Mouse (Mus musculus): ENCODE measurements around the gene Trem3. TPM values are rescaled to one million over a fixed set of nuclear protein-coding genes. Genes with fewer than 3 reads are reported as not detected.

Trem3 gene
- polyA plus RNA-seq, 1 experiment: 1.3 TPM

- WGBS: 91% methylated on average over 8 of the region's 8 CpGs
- no peak for DNase-seq
- no peak overlapping the region for H3K4me3 ChIP-seq (replicated peaks; ENCODE audit: extremely low read depth, low read depth, low read length)
- TF ChIP-seq POLR2A (IDR thresholded peaks at IDR 0.05; ENCODE audit: borderline replicate concordance, extremely low read depth, low read depth, low read length) (no peak), CTCF (IDR thresholded peaks at IDR 0.05; ENCODE audit: insufficient read depth, low read length) (no peak)
- H3K4me1 ChIP-seq (ENCODE audit: control insufficient read depth, insufficient read depth, low read length): no peaks in the 10 kb centered on the region
Measured at GRCm38 (mm10) chr17:48237621-48238020, 10.0 kb upstream of the Trem3 start.

DNA sequence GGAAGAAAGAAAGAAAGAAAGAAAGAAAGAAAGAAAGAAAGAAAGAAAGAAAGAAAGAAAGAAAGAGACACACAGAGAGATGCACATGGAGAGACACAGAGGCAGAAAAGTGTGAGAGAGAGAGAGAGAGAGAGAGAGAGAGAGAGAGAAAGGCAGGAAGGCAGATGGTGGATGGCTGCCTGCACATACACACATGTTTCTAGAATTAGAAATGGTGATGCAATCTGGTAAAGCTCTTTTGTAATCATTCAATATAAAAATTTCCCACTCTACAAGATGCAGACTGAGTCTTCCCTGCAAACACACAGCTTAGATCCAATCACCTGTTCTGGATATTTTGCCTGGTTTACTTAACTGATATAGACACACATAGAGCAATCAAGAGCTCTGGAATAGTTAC lies 1.5 kb downstream of the Trem3 start:
- Histone ChIP-seq H3K4me1 (ENCODE audit: control insufficient read depth, insufficient read depth, low read length) (no peaks in the 10 kb centered on the region), H3K4me3 (replicated peaks; ENCODE audit: extremely low read depth, low read depth, low read length) (no peak overlapping the region)
- no peak for TF ChIP-seq CTCF (IDR thresholded peaks at IDR 0.05; ENCODE audit: insufficient read depth, low read length)
- no peak for TF ChIP-seq POLR2A (IDR thresholded peaks at IDR 0.05; ENCODE audit: borderline replicate concordance, extremely low read depth, low read depth, low read length)
- no peak for DNase-seq

GRCm38 (mm10) chr17:48249501-48249900 lies 1.9 kb downstream of the Trem3 start:
- no peaks in the 10 kb centered on the region for H3K4me1 ChIP-seq (ENCODE audit: control insufficient read depth, insufficient read depth, low read length)
- no peak overlapping the region for H3K4me3 ChIP-seq (replicated peaks; ENCODE audit: extremely low read depth, low read depth, low read length)
- TF ChIP-seq CTCF (IDR thresholded peaks at IDR 0.05; ENCODE audit: insufficient read depth, low read length): no peak
- TF ChIP-seq POLR2A (IDR thresholded peaks at IDR 0.05; ENCODE audit: borderline replicate concordance, extremely low read depth, low read depth, low read length): no peak
- 68% methylated on average over 11 of the region's 11 CpGs for WGBS
- no peak for DNase-seq

- TF ChIP-seq CTCF (IDR thresholded peaks at IDR 0.05; ENCODE audit: insufficient read depth, low read length): no peak
- no peak for TF ChIP-seq POLR2A (IDR thresholded peaks at IDR 0.05; ENCODE audit: borderline replicate concordance, extremely low read depth, low read depth, low read length)
- 82% methylated on average over 7 of the region's 7 CpGs for WGBS
- no peaks in the 10 kb centered on the region for H3K4me1 ChIP-seq (ENCODE audit: control insufficient read depth, insufficient read depth, low read length)
- no peak overlapping the region for H3K4me3 ChIP-seq (replicated peaks; ENCODE audit: extremely low read depth, low read depth, low read length)
- DNase-seq: no peak
Measured at GRCm38 (mm10) chr17:48250631-48251030, 3.1 kb downstream of the Trem3 start.

- H3K4me1 ChIP-seq (ENCODE audit: control insufficient read depth, insufficient read depth, low read length): no peaks in the 10 kb centered on the region
- DNase-seq: no peak
- no peak for TF ChIP-seq POLR2A (IDR thresholded peaks at IDR 0.05; ENCODE audit: borderline replicate concordance, extremely low read depth, low read depth, low read length)
- H3K4me3 ChIP-seq (replicated peaks; ENCODE audit: extremely low read depth, low read depth, low read length): no peak overlapping the region
Measured at GRCm38 (mm10) chr17:48256575-48256974, 9.0 kb downstream of the Trem3 start.

DNA sequence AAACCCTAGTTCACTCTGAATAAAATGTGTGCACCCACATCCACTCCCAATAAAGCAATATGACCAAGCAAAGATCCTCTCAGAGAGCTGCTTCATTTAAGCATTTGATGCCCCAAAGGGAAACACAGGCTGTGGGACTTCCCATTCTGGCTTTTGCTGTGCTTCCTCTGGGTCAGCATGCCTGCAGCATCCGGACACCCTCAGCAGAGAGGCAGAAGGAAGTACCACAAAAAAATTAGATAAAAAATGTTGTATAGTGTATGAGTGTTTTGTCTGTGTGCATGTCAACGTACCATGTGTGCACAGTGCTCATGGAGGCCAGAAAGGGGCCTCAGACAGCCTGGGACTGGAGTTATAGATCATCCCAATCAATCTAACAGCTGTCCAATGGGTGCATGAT lies 14.3 kb downstream of the Trem3 start:
- H3K4me3 ChIP-seq (replicated peaks; ENCODE audit: extremely low read depth, low read depth, low read length): no peak overlapping the region
- TF ChIP-seq POLR2A (IDR thresholded peaks at IDR 0.05; ENCODE audit: borderline replicate concordance, extremely low read depth, low read depth, low read length) (no peak), CTCF (IDR thresholded peaks at IDR 0.05; ENCODE audit: insufficient read depth, low read length) (no peak)
- DNase-seq: no peak
- WGBS: 61% methylated on average over 2 of the region's 2 CpGs
- H3K4me1 ChIP-seq (ENCODE audit: control insufficient read depth, insufficient read depth, low read length): no peaks in the 10 kb centered on the region

DNA sequence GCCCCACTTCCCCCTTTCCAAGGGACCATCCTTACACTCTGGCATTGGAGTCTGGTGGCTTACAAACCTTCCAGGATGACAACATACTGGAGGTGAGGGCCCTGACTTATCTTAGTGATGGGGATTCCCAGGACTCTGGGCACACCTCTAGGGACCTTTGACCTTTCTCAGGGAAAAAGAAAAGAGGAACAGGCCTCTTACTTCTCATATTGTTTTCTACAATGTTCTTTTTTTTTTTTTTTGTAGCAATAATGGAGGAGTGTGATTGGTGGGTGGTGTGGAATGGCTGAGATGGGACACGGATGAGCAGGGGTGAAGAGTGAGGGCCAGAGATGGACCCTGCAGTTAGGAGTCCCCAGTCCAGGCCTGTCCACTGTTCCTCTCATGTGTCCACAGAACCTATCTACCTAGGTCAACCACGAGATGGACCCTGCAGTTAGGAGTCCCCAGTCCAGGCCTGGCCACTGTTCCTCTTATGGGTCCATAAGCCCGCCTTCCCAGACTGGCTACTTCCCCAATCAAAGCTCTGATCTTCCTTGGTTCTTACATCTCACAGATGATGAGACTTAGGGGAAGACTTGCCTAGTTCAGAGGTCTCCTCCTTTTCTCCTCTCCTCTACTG lies 16.3 kb downstream of the Trem3 start, which contains the start of gene Treml4:
Treml4 (plus strand) TSS at position 555 of the 622 bp plus-strand sequence.
- WGBS: 87% methylated on average over 3 of the region's 3 CpGs
- DNase-seq: no peak
- H3K4me3 ChIP-seq (replicated peaks; ENCODE audit: extremely low read depth, low read depth, low read length): no peak within 1 kb of the TSS
- H3K4me1 ChIP-seq (ENCODE audit: control insufficient read depth, insufficient read depth, low read length): no peaks in the 10 kb centered on the region
- TF ChIP-seq POLR2A (IDR thresholded peaks at IDR 0.05; ENCODE audit: borderline replicate concordance, extremely low read depth, low read depth, low read length): no peak
- TF ChIP-seq CTCF (IDR thresholded peaks at IDR 0.05; ENCODE audit: insufficient read depth, low read length): no peak

- Histone ChIP-seq H3K4me1 (ENCODE audit: control insufficient read depth, insufficient read depth, low read length) (no peaks in the 10 kb centered on the region), H3K4me3 (replicated peaks; ENCODE audit: extremely low read depth, low read depth, low read length) (no peak overlapping the region)
- no peak for DNase-seq
- no peak for TF ChIP-seq POLR2A (IDR thresholded peaks at IDR 0.05; ENCODE audit: borderline replicate concordance, extremely low read depth, low read depth, low read length)
- TF ChIP-seq CTCF (IDR thresholded peaks at IDR 0.05; ENCODE audit: insufficient read depth, low read length): no peak
- 87% methylated on average over 7 of the region's 7 CpGs for WGBS
Measured at GRCm38 (mm10) chr17:48264662-48265061, 17.1 kb downstream of the Trem3 start.

- no peak for DNase-seq
- H3K4me1 ChIP-seq (ENCODE audit: control insufficient read depth, insufficient read depth, low read length): no peaks in the 10 kb centered on the region
- TF ChIP-seq CTCF (IDR thresholded peaks at IDR 0.05; ENCODE audit: insufficient read depth, low read length) (no peak), POLR2A (IDR thresholded peaks at IDR 0.05; ENCODE audit: borderline replicate concordance, extremely low read depth, low read depth, low read length) (no peak)
- WGBS: 29% methylated on average over 2 of the region's 2 CpGs
- H3K4me3 ChIP-seq (replicated peaks; ENCODE audit: extremely low read depth, low read depth, low read length): no peak overlapping the region
Measured at GRCm38 (mm10) chr17:48266138-48266537, 18.6 kb downstream of the Trem3 start.

DNA sequence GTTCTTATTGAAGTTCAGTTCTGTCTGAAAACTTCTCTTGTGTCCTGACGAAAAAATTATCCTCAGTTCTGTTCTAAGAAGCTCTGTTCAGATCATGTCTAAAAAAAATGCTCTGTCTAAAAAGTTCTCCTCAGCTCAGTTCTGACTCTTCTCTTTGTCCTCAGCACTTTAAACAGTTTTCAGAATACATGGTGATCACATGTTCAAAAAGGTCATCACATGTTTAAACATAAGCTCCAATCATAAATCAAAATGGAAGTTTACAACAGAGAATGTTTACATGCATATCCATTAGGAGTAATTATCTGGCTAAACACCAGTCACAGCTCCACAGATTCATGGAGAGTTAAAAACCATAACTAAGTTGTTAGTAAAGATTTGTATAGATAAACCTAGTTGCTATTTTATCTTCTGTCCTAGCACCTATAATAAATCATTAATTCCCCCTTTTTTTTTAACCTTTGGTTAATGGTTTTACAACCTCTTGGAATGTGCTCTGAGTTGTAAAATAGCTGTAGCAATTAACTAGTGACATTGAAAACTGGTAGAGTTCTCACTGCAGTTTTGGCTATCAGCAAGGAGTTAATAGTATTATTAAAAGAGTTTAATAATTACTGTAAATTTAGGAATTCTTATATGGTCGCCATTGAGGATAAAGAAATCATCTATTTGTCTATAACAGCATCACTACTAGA lies 19.2 kb downstream of the Trem3 start:
- Histone ChIP-seq H3K4me1 (ENCODE audit: control insufficient read depth, insufficient read depth, low read length) (no peaks in the 10 kb centered on the region), H3K4me3 (replicated peaks; ENCODE audit: extremely low read depth, low read depth, low read length) (no peak overlapping the region)
- no peak for DNase-seq
- 43% methylated on average over 2 of the region's 2 CpGs for WGBS
- TF ChIP-seq CTCF (IDR thresholded peaks at IDR 0.05; ENCODE audit: insufficient read depth, low read length): no peak
- TF ChIP-seq POLR2A (IDR thresholded peaks at IDR 0.05; ENCODE audit: borderline replicate concordance, extremely low read depth, low read depth, low read length): no peak
